11 mouse cellular contexts compared by ENCODE assay signal in the genomic region with DNA sequence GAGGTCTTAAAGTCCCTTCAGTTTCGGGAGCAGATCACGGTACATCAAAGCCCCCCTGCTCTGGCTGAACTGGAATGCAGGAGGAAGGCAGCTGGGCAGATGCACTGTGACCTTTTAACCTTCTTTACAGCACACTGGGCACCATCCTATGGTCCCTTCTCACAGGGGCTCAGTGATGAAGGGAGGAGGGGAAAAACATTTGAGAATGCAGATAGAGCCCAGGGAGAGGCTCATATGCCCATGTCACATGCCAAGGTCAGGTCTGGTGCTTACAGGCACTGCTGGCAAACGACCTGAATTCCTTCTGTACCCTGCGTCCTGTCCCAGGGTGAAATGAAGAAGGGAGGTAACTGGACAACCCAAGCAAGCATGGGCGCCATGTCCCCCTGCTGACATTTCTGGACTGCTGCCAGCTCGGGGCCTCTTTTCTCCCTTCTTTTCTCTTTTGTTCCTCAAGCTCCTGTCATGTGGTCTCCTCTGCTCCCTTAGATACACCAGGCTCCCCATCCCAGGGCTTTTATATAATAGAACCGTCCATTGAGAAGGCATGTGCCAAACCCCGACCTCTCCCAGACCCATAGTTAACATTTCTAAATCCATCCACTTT. TPM values are rescaled to one million over a fixed set of nuclear protein-coding genes. Genes with fewer than 3 reads are reported as not detected.
A peak's percentile ranks its signal among the peaks of the same experiment; 100 is the strongest.
DNase-seq lines count a peak whose midpoint lies in the region; ATAC-seq lines count a peak whose summit lies in the region.
"Had no signal": no experiment of that assay in that cellular context is flagged by ENCODE, and none has a peak within 500 bp of the region (broad histone marks: within the 10 kb centered on the region; RNA-seq: fewer than 3 reads in every experiment).

No protein-coding gene starts in this region.

- H3K4me1 ChIP-seq in heart, embryonic 12.5 days (replicated peaks): peaks cover 50% of the 10 kb centered on the region
- peaks cover 33% of the 10 kb centered on the region for H3K4me1 ChIP-seq in embryonic facial prominence, embryonic 10.5 days
- peaks cover 30% of the 10 kb centered on the region for H3K4me1 ChIP-seq in hindbrain, embryonic 10.5 days (replicated peaks)
- peaks cover 17% of the 10 kb centered on the region for H3K4me1 ChIP-seq in midbrain, embryonic 13.5 days (replicated peaks)

- H3K9ac ChIP-seq in heart, embryonic 12.5 days: no peak overlapping the region
- H3K9ac ChIP-seq in midbrain, embryonic 13.5 days (replicated peaks): no peak overlapping the region

- peak overlapping the region; percentile 53; the same call in 1 of the 2 replicates for H3K27ac ChIP-seq in heart, embryonic 12.5 days (ENCODE audit: poor library complexity, severe bottlenecking)
- H3K27ac ChIP-seq in embryonic facial prominence, embryonic 10.5 days (replicated peaks): peak overlapping the region; percentile 77
- peak overlapping the region; percentile 70 for H3K27ac ChIP-seq in hindbrain, embryonic 10.5 days
- peak overlapping the region; percentile 49 for H3K27ac ChIP-seq in midbrain, embryonic 13.5 days

- no peak overlapping the region for H3K4me3 ChIP-seq in heart, embryonic 12.5 days
- no peak overlapping the region for H3K4me3 ChIP-seq in embryonic facial prominence, embryonic 10.5 days
- no peak overlapping the region for H3K4me3 ChIP-seq in hindbrain, embryonic 10.5 days
- no peak overlapping the region for H3K4me3 ChIP-seq in midbrain, embryonic 13.5 days (replicated peaks)

- no peak for ATAC-seq in heart, embryonic 12.5 days (ENCODE audit: insufficient number of reproducible peaks, low FRiP score)
- ATAC-seq in midbrain, embryonic 13.5 days: peak; percentile 56

- H3K9me3 ChIP-seq in heart, embryonic 12.5 days (replicated peaks): no peaks in the 10 kb centered on the region
- no peaks in the 10 kb centered on the region for H3K9me3 ChIP-seq in embryonic facial prominence, embryonic 10.5 days
- H3K9me3 ChIP-seq in hindbrain, embryonic 10.5 days: no peaks in the 10 kb centered on the region
- H3K9me3 ChIP-seq in midbrain, embryonic 13.5 days: no peaks in the 10 kb centered on the region

- intact Hi-C loops in heart, postnatal 10 days (cut with DNase I): no loop called here

- no peak overlapping the region for H3K4me2 ChIP-seq in heart, embryonic 12.5 days
- no peak overlapping the region for H3K4me2 ChIP-seq in midbrain, embryonic 13.5 days (replicated peaks)

- no peaks in the 10 kb centered on the region for H3K27me3 ChIP-seq in heart, embryonic 12.5 days (replicated peaks)
- no peaks in the 10 kb centered on the region for H3K27me3 ChIP-seq in embryonic facial prominence, embryonic 10.5 days (replicated peaks; ENCODE audit: low read depth, poor library complexity, severe bottlenecking)
- H3K27me3 ChIP-seq in hindbrain, embryonic 10.5 days (ENCODE audit: insufficient read depth, poor library complexity, severe bottlenecking): no peaks in the 10 kb centered on the region
- H3K27me3 ChIP-seq in midbrain, embryonic 13.5 days: no peaks in the 10 kb centered on the region

- DNase-seq in heart, postnatal 10 days: no peak
- DNase-seq in embryonic facial prominence, embryonic 10.5 days (ENCODE audit: low spot score): no peak
- DNase-seq in hindbrain, embryonic 10.5 days (ENCODE audit: low spot score): no peak
- DNase-seq in T-cell, adult 2 months (ENCODE audit: low spot score): no peak
- DNase-seq in adrenal gland, adult 2 months: no peak
- DNase-seq in thymus, postnatal 25 days: no peak
- DNase-seq: adrenal gland, postnatal 25 days; lung, adult 2 months; right cerebral cortex, postnatal 25 days had no signal

- 45% methylated on average over 8 of the region's 8 CpGs for WGBS in heart, embryonic 12.5 days
- 40% methylated on average over 8 of the region's 8 CpGs for WGBS in embryonic facial prominence, embryonic 10.5 days
- WGBS in hindbrain, embryonic 10.5 days: 33% methylated on average over 8 of the region's 8 CpGs
- WGBS in midbrain, embryonic 13.5 days: 9% methylated on average over 8 of the region's 8 CpGs

- no peaks in the 10 kb centered on the region for H3K36me3 ChIP-seq in heart, embryonic 12.5 days
- no peaks in the 10 kb centered on the region for H3K36me3 ChIP-seq in embryonic facial prominence, embryonic 10.5 days (replicated peaks)
- no peaks in the 10 kb centered on the region for H3K36me3 ChIP-seq in hindbrain, embryonic 10.5 days
- no peaks in the 10 kb centered on the region for H3K36me3 ChIP-seq in midbrain, embryonic 13.5 days

RNA-seq across cellular contexts. Expression of gene Lrrc32, which starts 49.0 kb away (rescaled TPM):
- 7.5 TPM in 2 replicates for polyA plus RNA-seq in heart, embryonic 12.5 days (2016; fragmentation: Nextera tagmentation; extraction: Ambion mirVana)
- 10 to 100 TPM; 17.9 to 18.7 TPM for total RNA-seq in heart, postnatal 10 days (2021)
- polyA plus RNA-seq in embryonic facial prominence, embryonic 10.5 days (2016; fragmentation: Nextera tagmentation; extraction: Ambion mirVana): 3.6 and 3.7 TPM in 2 replicates
- polyA plus RNA-seq in hindbrain, embryonic 10.5 days (2016; fragmentation: Nextera tagmentation; extraction: Ambion mirVana): 5.8 and 6.0 TPM in 2 replicates
- 2.7 and 3.8 TPM in 2 replicates for polyA plus RNA-seq in midbrain, embryonic 13.5 days (2015; fragmentation: Nextera tagmentation; extraction: Ambion mirVana)
- total RNA-seq in adrenal gland, adult 2 months (2021): 10 to 100 TPM; 17.0 to 37.1 TPM
- polyA plus RNA-seq in adrenal gland, adult 2 months (2012; rRNA removed): 16.6 and 19.4 TPM in 2 replicates
